Mouse (Mus musculus): ENCODE results near the gene Sult2a7. TPM values are rescaled to one million over a fixed set of nuclear protein-coding genes. Genes with fewer than 3 reads are reported as not detected.

Gene Sult2a7
- polyA plus RNA-seq, 1 experiment from 2014 or later: not detected

DNA sequence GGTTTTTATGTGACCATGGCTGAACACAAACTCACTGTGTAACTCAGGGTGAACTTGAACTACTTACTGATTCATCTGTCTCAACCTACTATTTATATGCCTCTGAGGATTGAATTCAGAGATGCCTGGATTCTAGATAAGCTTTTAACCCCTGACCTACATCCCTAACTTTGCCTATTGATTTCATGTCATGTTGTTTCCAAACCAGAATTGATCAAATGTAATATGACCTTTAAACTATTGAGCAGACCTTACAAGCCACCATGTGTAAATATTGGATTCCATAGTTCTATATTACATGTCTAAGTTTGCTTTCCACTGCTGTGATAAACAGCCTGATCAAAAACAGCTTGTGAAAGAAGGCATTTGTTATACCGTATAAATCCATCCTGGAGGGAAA, 55.5 kb downstream of the Sult2a7 start:
- ATAC-seq (replicated peaks; ENCODE audit: low FRiP score, low read depth) (no peak), DNase-seq (ENCODE audit: low spot score) (no peak)
- no peaks in the 10 kb centered on the region for H3K4me1 ChIP-seq (replicated peaks; ENCODE audit: insufficient read depth, low read length)
- TF ChIP-seq CTCF (IDR thresholded peaks at IDR 0.05; ENCODE audit: low read depth): no peak
- WGBS: 64% methylated on average over 1 of the region's 1 CpGs
- H3K27ac ChIP-seq: no peak overlapping the region
- no peaks in the 10 kb centered on the region for H3K36me3 ChIP-seq (ENCODE audit: insufficient read depth, low read length)
- no peaks in the 10 kb centered on the region for H3K27me3 ChIP-seq (ENCODE audit: insufficient read depth, low read length)
- H3K9me3 ChIP-seq (replicated peaks; ENCODE audit: low read length): no peaks in the 10 kb centered on the region; the same call in 1 of the 2 replicates
- no peak overlapping the region for H3K4me2 ChIP-seq (ENCODE audit: low read length)
- H3K9ac ChIP-seq (ENCODE audit: low read depth, low read length): no peak overlapping the region
- H3K4me3 ChIP-seq (replicated peaks; ENCODE audit: low read depth, low read length): no peak overlapping the region

DNA sequence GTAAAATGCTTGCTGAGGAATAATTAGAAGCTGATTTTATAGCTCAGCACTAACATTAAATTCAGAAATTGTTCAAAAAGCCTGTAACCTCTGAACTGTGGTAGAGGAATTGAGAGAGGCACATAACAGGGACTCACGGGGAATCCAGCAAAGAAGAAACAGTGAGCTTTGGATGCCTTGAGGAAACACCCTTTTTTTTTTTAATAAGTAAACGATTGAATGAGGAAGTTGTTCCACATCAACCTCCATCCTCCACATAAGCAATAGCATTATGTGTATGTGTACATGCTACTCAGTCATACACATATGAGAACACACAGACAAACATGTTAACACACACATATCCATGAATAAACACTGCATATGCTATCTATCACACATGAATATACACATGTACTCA, 56.0 kb downstream of the Sult2a7 start:
- Histone ChIP-seq H3K9me3 (replicated peaks; ENCODE audit: low read length) (no peaks in the 10 kb centered on the region; the same call in 1 of the 2 replicates), H3K4me1 (replicated peaks; ENCODE audit: insufficient read depth, low read length) (no peaks in the 10 kb centered on the region), H3K9ac (ENCODE audit: low read depth, low read length) (no peak overlapping the region), H3K27ac (no peak overlapping the region), H3K36me3 (ENCODE audit: insufficient read depth, low read length) (no peaks in the 10 kb centered on the region), H3K27me3 (ENCODE audit: insufficient read depth, low read length) (no peaks in the 10 kb centered on the region), H3K4me2 (ENCODE audit: low read length) (no peak overlapping the region), H3K4me3 (replicated peaks; ENCODE audit: low read depth, low read length) (no peak overlapping the region)
- no peak for TF ChIP-seq CTCF (IDR thresholded peaks at IDR 0.05; ENCODE audit: low read depth)
- no peak for ATAC-seq (replicated peaks; ENCODE audit: low FRiP score, low read depth)
- WGBS: 90% methylated on average over 2 of the region's 2 CpGs
- no peak for DNase-seq (ENCODE audit: low spot score)

Other genes starting within 250 kb of the Sult2a7 start
- gene Sult2a6, start 239.4 kb downstream of the Sult2a7 start, polyA plus RNA-seq (2015; fragmentation: Nextera tagmentation; extraction: Ambion mirVana): not detected in 2 replicates
- not detected in 2 replicates for gene Obox8, start 160.7 kb downstream of the Sult2a7 start, polyA plus RNA-seq (2015; fragmentation: Nextera tagmentation; extraction: Ambion mirVana)
- not detected in 2 replicates for gene Sult2a8, start 47.5 kb downstream of the Sult2a7 start, polyA plus RNA-seq (2015; fragmentation: Nextera tagmentation; extraction: Ambion mirVana)
- gene Vmn1r90, start 69.3 kb upstream of the Sult2a7 start, polyA plus RNA-seq (2015; fragmentation: Nextera tagmentation; extraction: Ambion mirVana): 0.08 and 0.09 TPM in 2 replicates
- not detected in 2 replicates for gene Obox7, start 165.3 kb upstream of the Sult2a7 start, polyA plus RNA-seq (2015; fragmentation: Nextera tagmentation; extraction: Ambion mirVana)

Measured in kidney, postnatal 0 days (tissue).